Comparison of ENCODE assay signal across 9 mouse cellular contexts in genomic region chr14:122463080-122463691, GRCm38 (mm10). TPM values are rescaled to one million over a fixed set of nuclear protein-coding genes. Genes with fewer than 3 reads are reported as not detected.
DNase-seq lines count a peak whose midpoint lies in the region; ATAC-seq lines count a peak whose summit lies in the region.
"Had no signal": no experiment of that assay in that cellular context is flagged by ENCODE, and none has a peak within 500 bp of the region (broad histone marks: within the 10 kb centered on the region; RNA-seq: fewer than 3 reads in every experiment).

No protein-coding gene starts in this region.

- peaks cover 4 to 22% of the 10 kb centered on the region in 2 experiments; a peak in 3 of 4 replicates for H3K4me1 ChIP-seq in heart, embryonic 14.5 days (ENCODE audit: control insufficient read depth in 2 of 2, insufficient read depth in 2 of 2, low read length in 2 of 2)
- peaks cover 24% of the 10 kb centered on the region for H3K4me1 ChIP-seq in embryonic facial prominence, embryonic 13.5 days
- peaks cover 20% of the 10 kb centered on the region for H3K4me1 ChIP-seq in limb, embryonic 11.5 days (ENCODE audit: control insufficient read depth, insufficient read depth, low read length)
- peaks cover 10% of the 10 kb centered on the region for H3K4me1 ChIP-seq in neural tube, embryonic 14.5 days (ENCODE audit: control insufficient read depth, insufficient read depth, low read length)

- WGBS in heart, embryonic 14.5 days = 2% methylated on average over 40 of the region's 40 CpGs
- 1% methylated on average over 40 of the region's 40 CpGs for WGBS in embryonic facial prominence, embryonic 13.5 days
- under 1% methylated on average over 40 of the region's 40 CpGs for WGBS in limb, embryonic 11.5 days
- WGBS in neural tube, embryonic 14.5 days = 1% methylated on average over 40 of the region's 40 CpGs

- no peak for DNase-seq in heart, adult 9 months (ENCODE audit: low spot score in 2 of 2)
- peak; percentile 35 for DNase-seq in MN1 (ENCODE audit: low spot score)
- peak; percentile 62 for DNase-seq in limb, embryonic 11.5 days (ENCODE audit: low spot score)

- peaks cover 82% of the 10 kb centered on the region for H3K27me3 ChIP-seq in heart, embryonic 14.5 days (ENCODE audit: control insufficient read depth, insufficient read depth, low read length)
- peaks cover 85% of the 10 kb centered on the region for H3K27me3 ChIP-seq in embryonic facial prominence, embryonic 13.5 days
- H3K27me3 ChIP-seq in limb, embryonic 11.5 days (ENCODE audit: control insufficient read depth, insufficient read depth, low read length) = peaks cover 12% of the 10 kb centered on the region
- H3K27me3 ChIP-seq in neural tube, embryonic 14.5 days (ENCODE audit: control insufficient read depth, insufficient read depth, low read length) = peaks cover 29% of the 10 kb centered on the region

- H3K4me2 ChIP-seq in heart, embryonic 14.5 days (ENCODE audit: low read length) = peak overlapping the region; percentile 94
- H3K4me2 ChIP-seq in embryonic facial prominence, embryonic 13.5 days = peak overlapping the region; percentile 89
- peak overlapping the region; percentile 83 for H3K4me2 ChIP-seq in limb, embryonic 11.5 days (ENCODE audit: low read depth, severe bottlenecking)
- peak overlapping the region; percentile 60 for H3K4me2 ChIP-seq in neural tube, embryonic 14.5 days (ENCODE audit: low read depth, low read length)

- H3K27ac ChIP-seq in heart, embryonic 14.5 days (replicated peaks in 1 of 2; ENCODE audit: control insufficient read depth in 1 of 2, insufficient read depth in 1 of 2, low read depth in 2 of 2, low read length in 2 of 2) = no peak overlapping the region
- H3K27ac ChIP-seq in embryonic facial prominence, embryonic 13.5 days = no peak overlapping the region
- H3K27ac ChIP-seq in limb, embryonic 11.5 days (replicated peaks; ENCODE audit: low read depth, low read length) = peak overlapping the region; percentile 96
- H3K27ac ChIP-seq in neural tube, embryonic 14.5 days (ENCODE audit: low read depth, low read length) = peak overlapping the region; percentile 36; the same call in 1 of the 2 replicates
- H3K27ac ChIP-seq: macrophage had no signal

- no peak overlapping the region for H3K9ac ChIP-seq in heart, embryonic 14.5 days (ENCODE audit: low read length)
- H3K9ac ChIP-seq in embryonic facial prominence, embryonic 13.5 days = no peak overlapping the region
- peak overlapping the region; percentile 93 for H3K9ac ChIP-seq in limb, embryonic 11.5 days (ENCODE audit: low read length)
- peak overlapping the region; percentile 58 for H3K9ac ChIP-seq in neural tube, embryonic 14.5 days (replicated peaks; ENCODE audit: low read depth, low read length)

- H3K36me3 ChIP-seq in heart, embryonic 14.5 days (ENCODE audit: control insufficient read depth, insufficient read depth, low read length) = no peaks in the 10 kb centered on the region
- H3K36me3 ChIP-seq in embryonic facial prominence, embryonic 13.5 days = no peaks in the 10 kb centered on the region
- no peaks in the 10 kb centered on the region for H3K36me3 ChIP-seq in limb, embryonic 11.5 days (ENCODE audit: control insufficient read depth, insufficient read depth, low read length)
- no peaks in the 10 kb centered on the region for H3K36me3 ChIP-seq in neural tube, embryonic 14.5 days (ENCODE audit: control insufficient read depth, insufficient read depth, low read length)

- ATAC-seq in heart, embryonic 14.5 days (ENCODE audit: insufficient number of reproducible peaks, insufficient read depth, low FRiP score, low read depth) = no peak
- no peak for ATAC-seq in embryonic facial prominence, embryonic 13.5 days (ENCODE audit: insufficient number of reproducible peaks, insufficient read depth, low FRiP score, low TSS enrichment, low read depth)
- no peak for ATAC-seq in limb, embryonic 11.5 days (ENCODE audit: insufficient number of reproducible peaks, low FRiP score, low TSS enrichment, low read depth)
- ATAC-seq in neural tube, embryonic 14.5 days (ENCODE audit: low read depth) = no peak
- no peak for ATAC-seq in inflammation-experienced regulatory T-cells, adult 6 months
- ATAC-seq in monocyte, adult 5-6 weeks (replicated peaks; ENCODE audit: insufficient number of reproducible peaks, low FRiP score, low TSS enrichment, poor library complexity, severe bottlenecking) = no peak

- no peaks in the 10 kb centered on the region for H3K9me3 ChIP-seq in heart, embryonic 14.5 days (ENCODE audit: control insufficient read depth, low read length)
- no peaks in the 10 kb centered on the region for H3K9me3 ChIP-seq in embryonic facial prominence, embryonic 13.5 days
- H3K9me3 ChIP-seq in limb, embryonic 11.5 days (ENCODE audit: control insufficient read depth, low read length) = no peaks in the 10 kb centered on the region
- H3K9me3 ChIP-seq in neural tube, embryonic 14.5 days (ENCODE audit: control insufficient read depth, low read length) = no peaks in the 10 kb centered on the region

- peak overlapping the region; percentile 42 to 57 for H3K4me3 ChIP-seq in heart, embryonic 14.5 days (ENCODE audit: control insufficient read depth in 1 of 2, insufficient read depth in 1 of 2, low read depth in 1 of 2, low read length in 2 of 2)
- peak overlapping the region; percentile 51 for H3K4me3 ChIP-seq in embryonic facial prominence, embryonic 13.5 days
- H3K4me3 ChIP-seq in limb, embryonic 11.5 days (ENCODE audit: low read depth, low read length) = peak overlapping the region; percentile 63
- peak overlapping the region; percentile 43 for H3K4me3 ChIP-seq in neural tube, embryonic 14.5 days (ENCODE audit: low read depth, low read length)

RNA-seq across cellular contexts. Expression of gene Zic5, which starts 2.3 kb away (rescaled TPM):
- 0.05 and 0.09 TPM in 2 replicates for polyA plus RNA-seq in heart, embryonic 14.5 days (2014; fragmentation: Nextera tagmentation; extraction: Ambion mirVana)
- polyA plus RNA-seq in embryonic facial prominence, embryonic 13.5 days (2015; fragmentation: Nextera tagmentation; extraction: Ambion mirVana) = 0.20 and 0.22 TPM in 2 replicates
- 11.3 and 12.5 TPM in 2 replicates for polyA plus RNA-seq in limb, embryonic 11.5 days (2014; fragmentation: Nextera tagmentation; extraction: Ambion mirVana)
- 7.8 and 7.9 TPM in 2 replicates for polyA plus RNA-seq in neural tube, embryonic 14.5 days (2014; fragmentation: Nextera tagmentation; extraction: Ambion mirVana)
- polyA plus RNA-seq in inflammation-experienced regulatory T-cells, adult 6 months (2017; shearing (Covaris generic)) = under 1 TPM in 1 of 3 experiments, not detected in 2; 0.27 TPM
- 0.38 TPM in 1 of 3 replicates, not detected in the others for total RNA-seq in monocyte, adult 5-6 weeks (2017)
- polyA plus RNA-seq: macrophage had no signal

RNA-seq across cellular contexts. Expression of gene Zic2, which starts 12.0 kb away (rescaled TPM):
- not detected in 2 replicates for polyA plus RNA-seq in heart, embryonic 14.5 days (2014; fragmentation: Nextera tagmentation; extraction: Ambion mirVana)
- polyA plus RNA-seq in embryonic facial prominence, embryonic 13.5 days (2015; fragmentation: Nextera tagmentation; extraction: Ambion mirVana) = 0.35 and 0.48 TPM in 2 replicates
- polyA plus RNA-seq in limb, embryonic 11.5 days (2014; fragmentation: Nextera tagmentation; extraction: Ambion mirVana) = 5.1 and 5.6 TPM in 2 replicates
- 6.5 and 9.4 TPM in 2 replicates for polyA plus RNA-seq in neural tube, embryonic 14.5 days (2014; fragmentation: Nextera tagmentation; extraction: Ambion mirVana)
- not detected for polyA plus RNA-seq in inflammation-experienced regulatory T-cells, adult 6 months (2017; shearing (Covaris generic))
- not detected in 3 replicates for total RNA-seq in monocyte, adult 5-6 weeks (2017)
- polyA plus RNA-seq: macrophage had no signal

RNA-seq across cellular contexts. Expression of gene Gm5089, which starts 12.3 kb away (rescaled TPM):
- polyA plus RNA-seq in heart, embryonic 14.5 days (2014; fragmentation: Nextera tagmentation; extraction: Ambion mirVana) = not detected in 2 replicates
- 0.22 and 0.59 TPM in 2 replicates for polyA plus RNA-seq in embryonic facial prominence, embryonic 13.5 days (2015; fragmentation: Nextera tagmentation; extraction: Ambion mirVana)
- polyA plus RNA-seq in limb, embryonic 11.5 days (2014; fragmentation: Nextera tagmentation; extraction: Ambion mirVana) = 0.24 and 0.33 TPM in 2 replicates
- 0.27 and 0.81 TPM in 2 replicates for polyA plus RNA-seq in neural tube, embryonic 14.5 days (2014; fragmentation: Nextera tagmentation; extraction: Ambion mirVana)
- polyA plus RNA-seq in inflammation-experienced regulatory T-cells, adult 6 months (2017; shearing (Covaris generic)) = not detected
- total RNA-seq in monocyte, adult 5-6 weeks (2017) = not detected in 3 replicates
- polyA plus RNA-seq: macrophage had no signal

RNA-seq across cellular contexts. Expression of gene Gm10837, which starts 27.2 kb away (rescaled TPM):
- polyA plus RNA-seq in heart, embryonic 14.5 days (2014; fragmentation: Nextera tagmentation; extraction: Ambion mirVana) = not detected in 2 replicates
- not detected in 2 replicates for polyA plus RNA-seq in embryonic facial prominence, embryonic 13.5 days (2015; fragmentation: Nextera tagmentation; extraction: Ambion mirVana)
- 0.16 and 0.19 TPM in 2 replicates for polyA plus RNA-seq in limb, embryonic 11.5 days (2014; fragmentation: Nextera tagmentation; extraction: Ambion mirVana)
- 0.35 and 0.45 TPM in 2 replicates for polyA plus RNA-seq in neural tube, embryonic 14.5 days (2014; fragmentation: Nextera tagmentation; extraction: Ambion mirVana)
- polyA plus RNA-seq in inflammation-experienced regulatory T-cells, adult 6 months (2017; shearing (Covaris generic)) = under 1 TPM in 1 of 3 experiments, not detected in 2; 0.36 TPM
- not detected in 3 replicates for total RNA-seq in monocyte, adult 5-6 weeks (2017)
- polyA plus RNA-seq: macrophage had no signal

Comparison
In these comparisons a context has a peak if more than half of its experiments do, and no peak if none do; other contexts are left out.
1. H3K27ac ChIP-seq: peak in limb, embryonic 11.5 days (single experiment) and neural tube, embryonic 14.5 days (single experiment); none in heart, embryonic 14.5 days (0 of 2) and embryonic facial prominence, embryonic 13.5 days (single experiment).
2. H3K9ac ChIP-seq: peak in limb, embryonic 11.5 days (single experiment) and neural tube, embryonic 14.5 days (single experiment); none in heart, embryonic 14.5 days (single experiment) and embryonic facial prominence, embryonic 13.5 days (single experiment).
3. DNase-seq: peak in MN1 (single experiment) and limb, embryonic 11.5 days (single experiment); none in heart, adult 9 months (0 of 2).
4. Peak in every context shown above with its lines, with median percentiles within 50 percentile points of each other: H3K4me2 ChIP-seq and H3K4me3 ChIP-seq.